Mouse (Mus musculus) forebrain, postnatal 0 days (tissue): ENCODE measurements around the gene Pgam5. TPM values are rescaled to one million over a fixed set of nuclear protein-coding genes. Genes with fewer than 3 reads are reported as not detected.

Source experiments
- ATAC-seq: fragments of 200-750 bp; cut with Nextera tagmentation; 2 replicates; pipeline ENCODE4 v1.8.0; 2017; ENCODE audit warnings: mild to moderate bottlenecking, moderate library complexity
- DNase-seq: peaks from one replicate; pipeline ENCODE4 v3.0.0-alpha.2; 2015
- H3K27ac ChIP-seq: fragments of 300-500 bp; sonication (generic); 2 replicates; pipeline ENCODE4 v1.5.1; 2014; ENCODE audit warnings: low read depth, mild to moderate bottlenecking, antibody characterized with exemption, low read length, moderate library complexity, mixed read lengths
- H3K27me3 ChIP-seq: fragments of 300-500 bp; sonication (generic); 2 replicates; pipeline ENCODE4 v1.6.1; 2014; ENCODE audit warnings: mild to moderate bottlenecking, low read length, mixed read lengths; ENCODE audit not compliant: insufficient read depth
- H3K36me3 ChIP-seq: fragments of 300-500 bp; sonication (generic); 2 replicates; pipeline ENCODE4 v1.6.1; 2014; ENCODE audit warnings: mild to moderate bottlenecking, moderate library complexity; ENCODE audit not compliant: insufficient read depth
- H3K4me1 ChIP-seq: fragments of 300-500 bp; sonication (generic); 2 replicates; pipeline ENCODE4 v1.6.1; 2014; ENCODE audit warnings: antibody characterized with exemption; ENCODE audit not compliant: insufficient read depth
- H3K4me2 ChIP-seq: fragments of 300-500 bp; sonication (generic); 2 replicates; pipeline ENCODE4 v1.6.1; 2014; ENCODE audit warnings: low read depth, mild to moderate bottlenecking, moderate library complexity
- H3K4me3 ChIP-seq: fragments of 300-500 bp; sonication (generic); 2 replicates; pipeline ENCODE4 v1.5.1; 2014; ENCODE audit warnings: low read depth, low read length, mixed read lengths
- H3K9ac ChIP-seq: fragments of 300-500 bp; sonication (generic); 2 replicates; pipeline ENCODE4 v1.6.1; 2014; ENCODE audit warnings: mild to moderate bottlenecking
- H3K9me3 ChIP-seq: fragments of 300-500 bp; sonication (generic); 2 replicates; pipeline ENCODE4 v1.6.1; 2016; ENCODE audit warnings: low read length
- CTCF ChIP-seq: sonication (generic); IDR thresholded peaks from 2 replicates; pipeline ENCODE4 v1.5.1; 2016; ENCODE audit warnings: antibody characterized with exemption, control low read depth, low read depth
- WGBS: fragments of 180-500 bp; shearing (Covaris S2); extraction: QIAGEN DNeasy Blood & Tissue Kit; methylation state at CpG from one replicate; pipeline ENCODE4 v1.1.7; 2014; 5-methylcytosine and 5-hydroxymethylcytosine counted together
- polyA plus RNA-seq: library from polyadenylated mRNA; unstranded; fragments of >200 nt; fragmentation: Nextera tagmentation; extraction: Ambion mirVana; gene quantifications from 2 replicates; pipeline ENCODE4 v1.2.1, GENCODE M21; 2015
- total RNA-seq: library from RNA; depleted of rRNA; stranded (reverse); fragments of >200 nt; gene quantifications from 2 replicates; pipeline ENCODE4 v1.2.3, GENCODE M21; 2014

Gene Pgam5
- total and polyA plus RNA-seq, 2 experiments from 2014 or later, result 117 to 169 TPM

DNA sequence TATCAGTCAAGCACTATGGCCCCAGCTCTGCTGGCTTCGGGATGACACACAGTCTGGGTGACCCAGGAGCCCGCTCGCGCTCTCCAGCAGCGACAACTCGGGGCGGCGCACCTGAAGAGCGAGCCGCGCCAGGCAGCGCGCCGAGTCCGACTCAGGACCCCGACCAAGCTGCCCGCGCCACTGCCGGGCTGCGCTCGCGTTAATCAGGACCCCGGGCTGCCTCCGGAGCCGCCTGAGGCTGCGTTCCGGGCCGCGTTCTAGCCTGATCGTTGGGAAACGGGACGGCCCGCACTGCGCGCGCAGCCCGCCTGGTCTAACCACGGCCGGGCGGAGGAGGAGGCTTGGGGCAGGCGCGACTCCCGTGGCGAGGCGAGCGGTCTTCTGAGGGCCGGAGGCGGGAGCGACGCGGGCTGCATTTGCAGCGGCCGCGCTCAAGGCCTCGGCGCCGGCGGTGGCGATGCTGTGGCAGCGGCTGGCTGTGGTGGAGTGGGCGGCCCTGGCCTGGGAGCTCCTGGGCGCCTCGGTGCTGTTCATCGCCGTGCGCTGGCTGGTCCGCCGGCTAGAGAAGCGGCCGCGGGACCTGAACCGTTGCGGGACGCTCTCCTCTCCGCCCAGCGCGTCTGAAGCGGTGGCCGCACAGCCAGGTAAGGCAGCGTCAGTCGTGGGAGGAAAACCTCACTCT lies 38.8 kb downstream of the Pgam5 start, which contains the start of gene Ankle2:
Gene Ankle2, plus strand, starts transcription at position 225 of the 682 bp plus-strand sequence.
- H3K4me2 ChIP-seq, result peak within 1 kb of the TSS; percentile 69
- DNase-seq, result peak; percentile 95
- peak within 1 kb of the TSS; percentile 96 for H3K9ac ChIP-seq
- H3K36me3 ChIP-seq, result peaks cover 11% of the 10 kb centered on the region
- no peaks in the 10 kb centered on the region for H3K27me3 ChIP-seq
- H3K27ac ChIP-seq, result peak within 1 kb of the TSS; percentile 94
- H3K4me3 ChIP-seq, result peak within 1 kb of the TSS; percentile 91
- no peaks in the 10 kb centered on the region for H3K9me3 ChIP-seq
- peak; percentile 99 for ATAC-seq
- H3K4me1 ChIP-seq, result peaks cover 8% of the 10 kb centered on the region; the same call in 1 of the 2 replicates
- under 1% methylated on average over 80 of the region's 81 CpGs for WGBS
- TF ChIP-seq CTCF, result 0 out of 2 replicates have a peak, but pooled peaks have one; percentile 1

DNA sequence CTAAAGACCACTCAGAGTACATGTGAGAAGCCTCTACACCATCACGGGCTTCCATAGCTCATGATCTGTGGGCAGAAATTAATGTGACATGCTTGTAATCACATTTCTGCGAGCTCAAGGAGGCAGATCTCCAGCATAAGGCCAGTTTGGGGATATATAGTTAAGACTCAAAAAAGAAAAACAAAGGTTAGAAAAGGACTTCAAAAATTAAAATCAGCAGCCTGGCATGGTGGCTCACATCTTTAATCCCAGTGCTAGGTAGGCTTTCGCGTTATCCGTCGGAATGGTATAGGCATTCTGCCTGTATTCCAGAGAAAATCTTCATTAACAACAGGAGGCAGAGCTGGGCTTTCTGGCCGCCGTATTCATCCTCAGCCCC lies 39.3 kb downstream of the Pgam5 start:
- no peak for ATAC-seq
- Histone ChIP-seq H3K9me3 (no peaks in the 10 kb centered on the region), H3K4me2 (peak overlapping the region; percentile 69), H3K4me1 (peaks cover 8% of the 10 kb centered on the region; the same call in 1 of the 2 replicates), H3K9ac (peak overlapping the region; percentile 96), H3K4me3 (peak overlapping the region; percentile 91), H3K27me3 (no peaks in the 10 kb centered on the region), H3K36me3 (peaks cover 10% of the 10 kb centered on the region; the same call in 1 of the 2 replicates), H3K27ac (peak overlapping the region; percentile 94)
- no peak for DNase-seq
- TF ChIP-seq CTCF, result 0 out of 2 replicates have a peak, but pooled peaks have one; percentile 1
- WGBS, result 8% methylated on average over 8 of the region's 8 CpGs

DNA sequence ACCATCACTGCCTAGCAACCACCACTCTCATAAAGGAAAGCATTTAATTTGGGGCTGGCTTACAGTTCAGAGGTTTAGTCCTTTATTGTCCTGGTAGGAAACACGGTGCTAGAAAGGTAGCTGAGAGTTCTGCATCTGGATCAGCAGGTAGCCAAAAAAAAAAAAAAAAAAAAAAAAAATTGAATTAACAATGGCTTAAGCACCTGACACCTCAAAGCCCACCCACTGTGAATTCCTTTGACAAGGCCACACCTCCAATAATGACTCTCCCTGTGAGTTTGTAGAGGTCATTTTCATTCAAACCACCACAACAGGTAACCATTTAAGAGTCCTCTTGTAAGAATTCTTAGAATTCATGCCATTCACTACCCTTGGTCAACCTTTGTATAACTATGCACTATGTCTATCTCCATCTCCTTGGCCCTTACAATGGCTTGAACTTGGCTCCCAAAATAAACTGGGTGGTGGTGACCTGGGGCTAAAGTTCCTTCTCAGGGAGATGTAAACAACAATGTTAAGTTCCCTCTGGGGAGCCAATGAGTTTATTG lies 42.3 kb downstream of the Pgam5 start:
- H3K4me2 ChIP-seq, result no peak overlapping the region
- no peak for ATAC-seq
- no peak overlapping the region for H3K27ac ChIP-seq
- peaks cover 8% of the 10 kb centered on the region; the same call in 1 of the 2 replicates for H3K4me1 ChIP-seq
- H3K36me3 ChIP-seq, result peaks cover 25% of the 10 kb centered on the region
- H3K4me3 ChIP-seq, result no peak overlapping the region
- H3K9me3 ChIP-seq, result no peaks in the 10 kb centered on the region
- DNase-seq, result no peak
- no peak overlapping the region for H3K9ac ChIP-seq
- WGBS, result 52% methylated on average over 1 of the region's 1 CpGs
- no peak for TF ChIP-seq CTCF
- H3K27me3 ChIP-seq, result no peaks in the 10 kb centered on the region

DNA sequence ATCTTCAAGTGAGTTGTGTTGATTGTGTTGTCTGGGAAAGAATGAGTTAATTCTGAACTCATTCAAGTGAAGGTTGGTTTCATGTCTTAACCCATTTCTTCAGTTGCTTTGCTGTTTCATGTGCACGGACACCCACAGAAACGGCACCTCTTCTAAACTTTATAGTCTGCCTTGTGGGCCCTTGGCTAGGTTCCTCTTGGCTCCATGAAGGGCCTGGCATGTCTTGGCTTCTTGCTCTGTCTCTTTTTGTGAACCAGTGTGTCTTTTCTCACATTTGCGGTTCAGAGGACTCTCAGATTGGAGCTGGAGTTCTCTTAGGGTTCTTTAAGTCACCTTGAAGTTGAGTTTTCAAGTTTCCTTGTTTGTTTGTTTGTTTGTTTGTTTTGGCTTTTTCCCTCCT lies 44.7 kb downstream of the Pgam5 start:
- no peaks in the 10 kb centered on the region for H3K27me3 ChIP-seq
- H3K4me3 ChIP-seq, result no peak overlapping the region
- ATAC-seq (no peak), DNase-seq (no peak)
- no peak overlapping the region for H3K9ac ChIP-seq
- no peaks in the 10 kb centered on the region for H3K4me1 ChIP-seq
- no peak overlapping the region for H3K4me2 ChIP-seq
- no peak for TF ChIP-seq CTCF
- no peak overlapping the region for H3K27ac ChIP-seq
- H3K36me3 ChIP-seq, result peaks cover 47% of the 10 kb centered on the region
- no peaks in the 10 kb centered on the region for H3K9me3 ChIP-seq
- WGBS, result 88% methylated on average over 3 of the region's 3 CpGs

DNA sequence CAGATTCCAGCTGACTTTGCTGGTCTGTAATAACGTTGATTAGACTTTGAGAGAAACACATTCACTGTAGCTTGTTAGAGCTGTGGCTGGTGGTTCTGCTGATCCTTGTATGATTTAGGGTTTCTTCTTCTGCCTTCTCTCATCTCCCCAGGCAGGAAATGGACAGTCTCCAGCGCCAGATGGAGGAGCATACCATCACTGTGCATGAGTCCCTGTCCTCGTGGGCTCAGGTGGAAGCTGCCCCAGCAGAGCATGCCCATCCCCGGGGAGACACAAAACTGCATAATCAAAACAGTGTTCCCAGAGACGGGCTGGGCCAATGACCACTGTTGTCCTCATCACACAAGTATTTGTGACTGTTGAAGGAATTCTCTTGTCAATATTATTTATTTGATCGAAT lies 47.0 kb downstream of the Pgam5 start:
- WGBS, result 87% methylated on average over 6 of the region's 6 CpGs
- Histone ChIP-seq H3K36me3 (peaks cover 66% of the 10 kb centered on the region), H3K27me3 (no peaks in the 10 kb centered on the region), H3K27ac (no peak overlapping the region), H3K9ac (no peak overlapping the region), H3K9me3 (no peaks in the 10 kb centered on the region), H3K4me1 (no peaks in the 10 kb centered on the region), H3K4me2 (no peak overlapping the region), H3K4me3 (no peak overlapping the region)
- no peak for TF ChIP-seq CTCF
- ATAC-seq, result no peak
- DNase-seq, result no peak

DNA sequence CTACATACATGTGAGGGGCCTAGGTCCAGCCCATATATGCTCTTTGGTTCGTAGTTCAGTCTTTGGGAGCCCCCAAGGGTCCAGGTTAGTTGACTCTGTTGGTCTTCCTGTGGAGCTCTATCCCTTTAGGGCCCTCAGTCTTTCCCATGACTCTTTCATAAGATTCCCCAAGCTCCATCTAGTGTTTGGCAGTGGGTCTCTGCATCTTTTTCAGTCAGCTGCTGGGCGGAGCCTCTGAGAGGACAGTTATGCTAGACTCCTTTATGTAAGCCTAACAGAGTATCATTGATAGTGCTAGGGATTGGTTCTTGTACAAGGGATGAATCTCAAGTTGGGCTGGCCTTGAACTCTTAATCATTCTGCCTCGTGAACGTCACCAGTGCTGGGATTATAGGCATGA lies 49.4 kb downstream of the Pgam5 start:
- H3K27ac ChIP-seq, result no peak overlapping the region
- DNase-seq (no peak), ATAC-seq (no peak)
- H3K36me3 ChIP-seq, result peaks cover 81% of the 10 kb centered on the region
- no peak overlapping the region for H3K4me2 ChIP-seq
- H3K9ac ChIP-seq, result no peak overlapping the region
- H3K4me1 ChIP-seq, result no peaks in the 10 kb centered on the region
- H3K4me3 ChIP-seq, result no peak overlapping the region
- no peaks in the 10 kb centered on the region for H3K27me3 ChIP-seq
- no peak for TF ChIP-seq CTCF
- WGBS, result 95% methylated on average over 4 of the region's 4 CpGs
- no peaks in the 10 kb centered on the region for H3K9me3 ChIP-seq

DNA sequence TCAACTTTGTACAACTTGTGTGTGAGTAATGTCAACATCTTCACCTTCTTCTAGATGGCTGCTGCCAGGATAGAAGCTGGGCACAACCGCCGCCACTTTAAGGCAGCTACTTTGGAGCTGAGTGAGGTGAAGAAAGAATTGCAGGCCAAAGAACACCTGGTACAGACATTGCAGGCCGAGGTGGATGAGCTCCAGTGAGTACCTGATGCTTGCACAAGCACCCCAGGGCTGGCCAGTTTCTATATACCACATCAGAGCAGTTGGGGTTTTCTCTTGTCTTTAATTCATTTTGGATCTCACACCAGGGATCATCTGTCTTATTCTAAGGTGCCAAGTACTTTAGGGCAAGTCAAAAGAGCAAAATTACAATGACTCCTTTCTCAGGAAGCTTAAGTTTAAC lies 52.9 kb downstream of the Pgam5 start:
- ATAC-seq, result no peak
- Histone ChIP-seq H3K4me2 (no peak overlapping the region), H3K4me1 (no peaks in the 10 kb centered on the region), H3K4me3 (no peak overlapping the region), H3K9ac (no peak overlapping the region), H3K27ac (no peak overlapping the region), H3K9me3 (no peaks in the 10 kb centered on the region), H3K27me3 (no peaks in the 10 kb centered on the region), H3K36me3 (peaks cover 89% of the 10 kb centered on the region)
- DNase-seq, result no peak
- 96% methylated on average over 3 of the region's 3 CpGs for WGBS
- TF ChIP-seq CTCF, result no peak
